Mouse (Mus musculus) olfactory bulb, adult 2 months (tissue): Measurements from ENCODE around the gene Uts2r. TPM values are rescaled to one million over a fixed set of nuclear protein-coding genes. Genes with fewer than 3 reads are reported as not detected.

Experiments
- H3K27ac ChIP-seq: fragments of 200-500 bp; 2 replicates; pipeline ENCODE4 v1.5.1; 2012; ENCODE audit warnings: low read depth, low read length; ENCODE audit not compliant: insufficient read depth
- H3K4me1 ChIP-seq: fragments of 200-500 bp; 2 replicates; pipeline ENCODE4 v1.6.1; 2012; ENCODE audit warnings: low read length; ENCODE audit not compliant: control insufficient read depth, insufficient read depth
- H3K4me3 ChIP-seq: fragments of 200-500 bp; 2 replicates; pipeline ENCODE4 v1.5.1; 2012; ENCODE audit warnings: mild to moderate bottlenecking, low read depth, low read length, moderate library complexity; ENCODE audit not compliant: insufficient read depth
- CTCF ChIP-seq: fragments of 200-500 bp; IDR thresholded peaks from 2 replicates; pipeline ENCODE4 v1.5.1; 2012; ENCODE audit warnings: low read depth, mild to moderate bottlenecking, low read length, moderate library complexity; ENCODE audit not compliant: insufficient read depth
- POLR2A ChIP-seq: fragments of 200-500 bp; IDR thresholded peaks from 2 replicates; pipeline ENCODE4 v1.6.1; 2012; ENCODE audit warnings: mild to moderate bottlenecking, low read depth, low read length, moderate library complexity; ENCODE audit not compliant: insufficient read depth
- WGBS: fragments of 180-500 bp; shearing (Covaris S2); methylation state at CpG from one replicate; pipeline ENCODE4 v1.1.7; 2018; 5-methylcytosine and 5-hydroxymethylcytosine counted together
- polyA plus RNA-seq: library from polyadenylated mRNA; stranded (reverse); fragments of >200 nt; gene quantifications from 2 replicates; pipeline ENCODE4 v1.2.4, GENCODE M21; 2012; ENCODE audit warnings: low replicate concordance; ENCODE audit not compliant: missing spikeins, insufficient read depth, insufficient read length

Gene Uts2r
- polyA plus RNA-seq, 1 experiment, result not detected

GRCm38 (mm10) chr11:121125522-121126172 lies 34.4 kb upstream of the Uts2r start:
- 85% methylated on average over 3 of the region's 3 CpGs for WGBS
- Histone ChIP-seq H3K4me1 (no peaks in the 10 kb centered on the region), H3K27ac (no peak overlapping the region), H3K4me3 (no peak overlapping the region)
- TF ChIP-seq POLR2A (no peak), CTCF (no peak)

GRCm38 (mm10) chr11:121126395-121126794 lies 33.7 kb upstream of the Uts2r start:
- WGBS, result 78% methylated on average over 1 of the region's 1 CpGs
- Histone ChIP-seq H3K27ac (no peak overlapping the region), H3K4me1 (no peaks in the 10 kb centered on the region), H3K4me3 (no peak overlapping the region)
- no peak for TF ChIP-seq POLR2A
- no peak for TF ChIP-seq CTCF

- 98% methylated on average over 3 of the region's 3 CpGs for WGBS
- no peaks in the 10 kb centered on the region for H3K4me1 ChIP-seq
- H3K4me3 ChIP-seq, result no peak overlapping the region
- H3K27ac ChIP-seq, result no peak overlapping the region
- TF ChIP-seq POLR2A (no peak), CTCF (no peak)
Observed at GRCm38 (mm10) chr11:121127441-121127840, 32.6 kb upstream of the Uts2r start.

GRCm38 (mm10) chr11:121129616-121130015 lies 30.5 kb upstream of the Uts2r start:
- Histone ChIP-seq H3K4me3 (no peak overlapping the region), H3K27ac (no peak overlapping the region), H3K4me1 (no peaks in the 10 kb centered on the region)
- no peak for TF ChIP-seq CTCF
- 50% methylated on average over 1 of the region's 1 CpGs for WGBS

- Histone ChIP-seq H3K27ac (no peak overlapping the region), H3K4me1 (no peaks in the 10 kb centered on the region), H3K4me3 (no peak overlapping the region)
- TF ChIP-seq CTCF, result no peak
- no peak for TF ChIP-seq POLR2A
- 91% methylated on average over 1 of the region's 1 CpGs for WGBS
Observed at GRCm38 (mm10) chr11:121134600-121134999, 25.5 kb upstream of the Uts2r start.

- Histone ChIP-seq H3K27ac (no peak overlapping the region), H3K4me3 (no peak overlapping the region), H3K4me1 (no peaks in the 10 kb centered on the region)
- 93% methylated on average over 5 of the region's 5 CpGs for WGBS
- TF ChIP-seq POLR2A (no peak), CTCF (no peak)
Observed at GRCm38 (mm10) chr11:121137682-121138081, 22.4 kb upstream of the Uts2r start.

- TF ChIP-seq POLR2A (no peak), CTCF (no peak)
- no peaks in the 10 kb centered on the region for H3K4me1 ChIP-seq
- WGBS, result 49% methylated on average over 6 of the region's 6 CpGs
Observed at GRCm38 (mm10) chr11:121138732-121139131, 21.3 kb upstream of the Uts2r start.

GRCm38 (mm10) chr11:121143325-121144015 lies 16.6 kb upstream of the Uts2r start:
- no peak overlapping the region for H3K4me3 ChIP-seq
- no peak for TF ChIP-seq CTCF
- TF ChIP-seq POLR2A, result no peak
- 74% methylated on average over 9 of the region's 9 CpGs for WGBS
- no peak overlapping the region for H3K27ac ChIP-seq
- no peaks in the 10 kb centered on the region for H3K4me1 ChIP-seq

More at GRCm38 (mm10) chr11:121138732-121139131, 21.3 kb upstream of the Uts2r start:
- no peak overlapping the region for H3K27ac ChIP-seq
- no peak overlapping the region for H3K4me3 ChIP-seq

GRCm38 (mm10) chr11:121145865-121146264 lies 14.2 kb upstream of the Uts2r start, which contains the start of gene Tex19.1:
Gene Tex19.1, plus strand, starts transcription at chr11:121146143.
- TF ChIP-seq POLR2A, result no peak
- TF ChIP-seq CTCF, result no peak
- H3K4me1 ChIP-seq, result no peaks in the 10 kb centered on the region
- WGBS, result 91% methylated on average over 22 of the region's 22 CpGs
- no peak within 1 kb of the TSS for H3K27ac ChIP-seq
- no peak within 1 kb of the TSS for H3K4me3 ChIP-seq
